Mouse (Mus musculus) embryonic facial prominence, embryonic 14.5 days (tissue): ENCODE results near the gene Shisal1. TPM values are rescaled to one million over a fixed set of nuclear protein-coding genes. Genes with fewer than 3 reads are reported as not detected.

ENCODE experiments used
- ATAC-seq: fragments of 200-750 bp; cut with Nextera tagmentation; 2 replicates; pipeline ENCODE4 v1.8.0; 2017; ENCODE audit warnings: low read depth, moderate number of reproducible peaks, moderate TSS enrichment
- DNase-seq: peaks from one replicate; pipeline ENCODE4 v3.0.0-alpha.2; 2015; ENCODE audit warnings: low spot score
- H3K27ac ChIP-seq: fragments of 300-500 bp; sonication (generic); replicated peaks from 2 replicates; pipeline ENCODE4 v1.5.1; 2014; ENCODE audit warnings: low read depth, mild to moderate bottlenecking, low read length, moderate library complexity
- H3K27me3 ChIP-seq: fragments of 300-500 bp; sonication (generic); replicated peaks from 2 replicates; pipeline ENCODE4 v1.6.1; 2014; ENCODE audit warnings: low read length; ENCODE audit not compliant: control insufficient read depth, insufficient read depth
- H3K36me3 ChIP-seq: fragments of 300-500 bp; sonication (generic); 2 replicates; pipeline ENCODE4 v1.6.1; 2014; ENCODE audit warnings: low read length, mixed read lengths; ENCODE audit not compliant: control insufficient read depth, insufficient read depth
- H3K4me1 ChIP-seq: fragments of 300-500 bp; sonication (generic); 2 replicates; pipeline ENCODE4 v1.6.1; 2014; ENCODE audit warnings: antibody characterized with exemption, low read length; ENCODE audit not compliant: control insufficient read depth, insufficient read depth
- H3K4me2 ChIP-seq: fragments of 300-500 bp; sonication (generic); 2 replicates; pipeline ENCODE4 v1.6.1; 2014; ENCODE audit warnings: low read depth, mild to moderate bottlenecking, low read length, moderate library complexity, mixed read lengths
- H3K4me3 ChIP-seq: fragments of 300-500 bp; sonication (generic); 2 replicates; pipeline ENCODE4 v1.5.1; 2014; ENCODE audit warnings: low read depth, mild to moderate bottlenecking, low read length
- H3K9ac ChIP-seq: fragments of 300-500 bp; sonication (generic); 2 replicates; pipeline ENCODE4 v1.6.1; 2014; ENCODE audit warnings: low read depth, mild to moderate bottlenecking, low read length, moderate library complexity, mixed read lengths
- H3K9me3 ChIP-seq: fragments of 300-500 bp; sonication (generic); 2 replicates; pipeline ENCODE4 v1.6.1; 2016; ENCODE audit warnings: low read length; ENCODE audit not compliant: control insufficient read depth
- WGBS: fragments of 180-500 bp; shearing (Covaris S2); extraction: QIAGEN DNeasy Blood & Tissue Kit; methylation state at CpG from one replicate; pipeline ENCODE4 v1.1.7; 2014; 5-methylcytosine and 5-hydroxymethylcytosine counted together
- polyA plus RNA-seq: library from polyadenylated mRNA; unstranded; fragments of >200 nt; fragmentation: Nextera tagmentation; extraction: Ambion mirVana; gene quantifications from 2 replicates; pipeline ENCODE4 v1.2.1, GENCODE M21; 2014

The Shisal1 gene
- polyA plus RNA-seq, 1 experiment from 2014 or later = 12.9 TPM

GRCm38 (mm10) chr15:84329940-84330339 is 117.0 kb downstream of the Shisal1 start:
- no peak overlapping the region for H3K4me2 ChIP-seq
- 84% methylated on average over 8 of the region's 8 CpGs for WGBS

More at GRCm38 (mm10) chr15:84329940-84330339, 117.0 kb downstream of the Shisal1 start:
- Histone ChIP-seq H3K4me1 (peaks cover 4% of the 10 kb centered on the region; the same call in 1 of the 2 replicates), H3K4me3 (no peak overlapping the region), H3K36me3 (no peaks in the 10 kb centered on the region), H3K27me3 (no peaks in the 10 kb centered on the region), H3K9ac (no peak overlapping the region), H3K9me3 (no peaks in the 10 kb centered on the region), H3K27ac (no peak overlapping the region)
- DNase-seq (no peak), ATAC-seq (no peak)

Other genes with a start within 250 kb of the Shisal1 start
- gene Parvb, start 215.1 kb downstream of the Shisal1 start, polyA plus RNA-seq = 5.0 and 7.8 TPM in 2 replicates
- 2.1 and 2.4 TPM in 2 replicates for gene Parvg, start 123.1 kb downstream of the Shisal1 start, polyA plus RNA-seq
- 10.8 and 13.7 TPM in 2 replicates for gene Rtl6, start 110.7 kb upstream of the Shisal1 start, polyA plus RNA-seq
- gene Prr5, start 222.5 kb upstream of the Shisal1 start, polyA plus RNA-seq = 26.4 and 31.8 TPM in 2 replicates